Comparison of ENCODE assay signal across 29 mouse cellular contexts in the genomic region with DNA sequence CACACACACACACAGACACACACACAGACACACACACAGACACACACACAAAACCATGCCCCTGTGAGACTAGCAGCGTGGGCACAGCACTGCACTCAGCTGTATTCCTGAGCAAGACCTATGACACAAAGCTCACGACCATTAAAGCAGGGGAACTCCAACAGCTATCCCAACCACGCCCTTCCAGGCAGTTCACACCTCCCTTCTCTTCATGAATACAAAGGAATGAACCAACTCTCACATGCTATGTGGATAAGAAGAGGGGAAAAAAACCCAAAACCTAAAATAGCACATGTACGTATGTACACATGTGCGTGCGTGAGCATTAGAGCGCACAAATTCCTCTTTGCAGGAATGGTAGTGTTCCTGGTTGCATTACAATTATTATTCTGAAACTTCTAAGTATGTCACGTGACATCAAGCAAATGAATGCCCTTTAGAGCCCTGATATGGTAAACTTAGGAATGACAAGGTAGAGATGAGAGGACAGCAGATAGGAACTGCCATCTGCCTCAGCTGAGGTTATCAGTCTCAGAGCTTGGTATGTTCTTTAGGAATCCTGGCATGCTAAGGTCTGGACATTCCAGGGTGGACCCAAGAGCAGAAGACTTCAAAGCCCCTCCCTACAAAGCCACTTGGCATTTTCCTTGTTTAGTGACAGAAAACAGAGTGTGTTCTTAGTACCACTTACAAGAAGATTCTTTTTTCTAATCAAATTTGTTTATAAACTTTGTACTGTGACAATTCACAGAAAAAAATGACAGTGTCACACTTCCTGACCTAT.
DNase-seq lines count a peak whose midpoint lies in the region; ATAC-seq and TF ChIP-seq lines count a peak whose summit lies in the region.
"Had no signal": no experiment of that assay in that cellular context is flagged by ENCODE, and none has a peak within 500 bp of the region (broad histone marks: within the 10 kb centered on the region; RNA-seq: fewer than 3 reads in every experiment).

No protein-coding gene starts in this region.

- no peaks in the 10 kb centered on the region for H3K9me3 ChIP-seq in lung, postnatal 0 days (ENCODE audit: low read length)
- H3K9me3 ChIP-seq in intestine, embryonic 15.5 days: no peaks in the 10 kb centered on the region
- no peaks in the 10 kb centered on the region for H3K9me3 ChIP-seq in stomach, postnatal 0 days (ENCODE audit: control insufficient read depth, low read length)
- H3K9me3 ChIP-seq: embryonic facial prominence, embryonic 10.5 days; embryonic facial prominence, embryonic 15.5 days; forebrain, embryonic 13.5 days; heart, embryonic 15.5 days; hindbrain, embryonic 13.5 days; limb, embryonic 12.5 days; lung, embryonic 15.5 days; neural tube, embryonic 15.5 days; stomach, embryonic 15.5 days had no signal

- H3K27me3 ChIP-seq in lung, postnatal 0 days (replicated peaks; ENCODE audit: insufficient read depth, low read length): no peaks in the 10 kb centered on the region
- H3K27me3 ChIP-seq in intestine, embryonic 15.5 days (replicated peaks): no peaks in the 10 kb centered on the region
- H3K27me3 ChIP-seq in stomach, postnatal 0 days (ENCODE audit: control insufficient read depth, insufficient read depth, low read length): no peaks in the 10 kb centered on the region
- H3K27me3 ChIP-seq: embryonic facial prominence, embryonic 15.5 days; forebrain, embryonic 13.5 days; heart, embryonic 15.5 days; hindbrain, embryonic 13.5 days; limb, embryonic 12.5 days; lung, embryonic 15.5 days; neural tube, embryonic 15.5 days; stomach, embryonic 15.5 days had no signal

- peak overlapping the region; percentile 56; the same call in 1 of the 2 replicates for H3K27ac ChIP-seq in gastrocnemius, adult 2 months
- 0 out of 2 replicates have a peak overlapping the region, but pooled peaks have one; percentile 20 for H3K27ac ChIP-seq in lung, postnatal 0 days (ENCODE audit: low read length)
- no peak overlapping the region for H3K27ac ChIP-seq in intestine, embryonic 15.5 days
- H3K27ac ChIP-seq in stomach, postnatal 0 days (replicated peaks): 0 out of 2 replicates have a peak overlapping the region, but pooled peaks have one; percentile 13
- H3K27ac ChIP-seq: embryonic facial prominence, embryonic 10.5 days; embryonic facial prominence, embryonic 15.5 days; forebrain, embryonic 13.5 days; heart, embryonic 15.5 days; hindbrain, embryonic 13.5 days; limb, embryonic 12.5 days; lung, embryonic 15.5 days; neural tube, embryonic 15.5 days; stomach, embryonic 15.5 days had no signal

- intact Hi-C loops in gastrocnemius, adult 2 months (cut with DNase I): no loop called here
- intact Hi-C loops in left cerebral cortex, postnatal 25 days (cut with DNase I): no loop called here

- WGBS in lung, postnatal 0 days: 84% methylated on average over 8 of the region's 8 CpGs
- WGBS in intestine, embryonic 15.5 days: 80% methylated on average over 8 of the region's 8 CpGs
- 71% methylated on average over 8 of the region's 8 CpGs for WGBS in stomach, postnatal 0 days

- DNase-seq in gastrocnemius, adult 2 months: no peak
- no peak for DNase-seq in gastrocnemius, adult 8-10 months (ENCODE audit: low spot score in 2 of 2)
- DNase-seq in lung, postnatal 0 days (ENCODE audit: low spot score): peak; percentile 37
- DNase-seq in lung, postnatal 25 days (ENCODE audit: low spot score): no peak
- DNase-seq in stomach, postnatal 0 days (ENCODE audit: low spot score): no peak
- DNase-seq in frontal cortex, postnatal 14 days (ENCODE audit: low spot score in 2 of 2): no peak
- no peak for DNase-seq in left cerebral cortex, postnatal 25 days (ENCODE audit: low spot score in 2 of 2)
- DNase-seq: adrenal gland, postnatal 10 days; cerebellum, adult 18-20 months; cerebellum, postnatal 14 days; gastrocnemius, postnatal 36 days; heart, postnatal 4 days; kidney, adult 2 months; layer of hippocampus, postnatal 36 days; lung, postnatal 4 days; midbrain, embryonic 14.5 days; retina, postnatal 1 day; right cerebral cortex, postnatal 14 days had no signal

- H3K4me3 ChIP-seq in gastrocnemius, adult 2 months: no peak overlapping the region
- no peak overlapping the region for H3K4me3 ChIP-seq in lung, postnatal 0 days (ENCODE audit: low read depth, low read length)
- H3K4me3 ChIP-seq in intestine, embryonic 15.5 days (replicated peaks): no peak overlapping the region
- H3K4me3 ChIP-seq in stomach, postnatal 0 days (ENCODE audit: low read depth, low read length): no peak overlapping the region
- H3K4me3 ChIP-seq: embryonic facial prominence, embryonic 10.5 days; embryonic facial prominence, embryonic 15.5 days; forebrain, embryonic 13.5 days; heart, embryonic 15.5 days; hindbrain, embryonic 13.5 days; limb, embryonic 12.5 days; lung, embryonic 15.5 days; neural tube, embryonic 15.5 days; stomach, embryonic 15.5 days had no signal

- TF ChIP-seq EP300 in lung, postnatal 0 days (IDR thresholded peaks at IDR 0.05): peak; percentile 79
- TF ChIP-seq EP300 in stomach, postnatal 0 days (optimal IDR thresholded peaks at IDR 0.05): no peak

- no peak for TF ChIP-seq CTCF in gastrocnemius, adult 2 months (IDR thresholded peaks at IDR 0.05)
- TF ChIP-seq CTCF in lung, postnatal 0 days (IDR thresholded peaks at IDR 0.05): no peak
- no peak for TF ChIP-seq CTCF in stomach, postnatal 0 days (IDR thresholded peaks at IDR 0.05; ENCODE audit: low read depth)

- no peaks in the 10 kb centered on the region; the same call in 1 of the 2 replicates for H3K4me1 ChIP-seq in lung, postnatal 0 days (ENCODE audit: insufficient read depth, low read depth, low read length)
- H3K4me1 ChIP-seq in intestine, embryonic 15.5 days (replicated peaks): peaks cover 17% of the 10 kb centered on the region
- H3K4me1 ChIP-seq in stomach, postnatal 0 days (replicated peaks; ENCODE audit: control insufficient read depth, insufficient read depth): peaks cover 3% of the 10 kb centered on the region; the same call in 1 of the 2 replicates

- no peak overlapping the region for H3K4me2 ChIP-seq in lung, postnatal 0 days (replicated peaks; ENCODE audit: low read depth, low read length)
- no peak overlapping the region for H3K4me2 ChIP-seq in intestine, embryonic 15.5 days (replicated peaks)
- H3K4me2 ChIP-seq in stomach, postnatal 0 days (replicated peaks; ENCODE audit: low read depth): no peak overlapping the region
- H3K4me2 ChIP-seq: embryonic facial prominence, embryonic 15.5 days; forebrain, embryonic 13.5 days; heart, embryonic 15.5 days; hindbrain, embryonic 13.5 days; limb, embryonic 12.5 days; liver, embryonic 11.5 days; lung, embryonic 15.5 days; neural tube, embryonic 15.5 days; stomach, embryonic 15.5 days had no signal

- ATAC-seq in lung, postnatal 0 days: peak; percentile 77
- ATAC-seq in intestine, embryonic 15.5 days: 0 out of 2 replicates have a peak, but pooled peaks have one; percentile 26
- peak; percentile 30; the same call in 1 of the 2 replicates for ATAC-seq in stomach, postnatal 0 days (ENCODE audit: low FRiP score, low TSS enrichment)
- ATAC-seq: forebrain, embryonic 13.5 days had no signal

- H3K36me3 ChIP-seq in lung, postnatal 0 days (ENCODE audit: insufficient read depth, low read length): no peaks in the 10 kb centered on the region
- no peaks in the 10 kb centered on the region for H3K36me3 ChIP-seq in intestine, embryonic 15.5 days
- H3K36me3 ChIP-seq in stomach, postnatal 0 days (ENCODE audit: control insufficient read depth, insufficient read depth, low read length): no peaks in the 10 kb centered on the region
- H3K36me3 ChIP-seq: heart, embryonic 15.5 days; hindbrain, embryonic 13.5 days; neural tube, embryonic 15.5 days; stomach, embryonic 15.5 days had no signal

- no peak overlapping the region for H3K9ac ChIP-seq in lung, postnatal 0 days (replicated peaks; ENCODE audit: low read depth)
- H3K9ac ChIP-seq in intestine, embryonic 15.5 days: no peak overlapping the region
- H3K9ac ChIP-seq in stomach, postnatal 0 days (ENCODE audit: low read length): no peak overlapping the region
- H3K9ac ChIP-seq: embryonic facial prominence, embryonic 15.5 days; forebrain, embryonic 13.5 days; heart, embryonic 15.5 days; hindbrain, embryonic 13.5 days; limb, embryonic 12.5 days; lung, embryonic 15.5 days; neural tube, embryonic 15.5 days; stomach, embryonic 15.5 days had no signal

Comparison
In these comparisons a context has a peak if more than half of its experiments do, and no peak if none do; other contexts are left out.
1. ATAC-seq: peak in every context shown above with its lines; median percentile 77 in lung, postnatal 0 days; 30 in stomach, postnatal 0 days; 26 in intestine, embryonic 15.5 days.